Mouse (Mus musculus) heart, postnatal 0 days (tissue): ENCODE data around the gene Acer3. TPM values are rescaled to one million over a fixed set of nuclear protein-coding genes. Genes with fewer than 3 reads are reported as not detected.

Experiments used
- ATAC-seq: fragments of 200-750 bp; cut with Nextera tagmentation; 2 replicates; pipeline ENCODE4 v1.8.0; 2017; ENCODE audit warnings: low read depth, moderate number of reproducible peaks, moderate library complexity; ENCODE audit not compliant: insufficient read depth
- DNase-seq: peaks from one replicate; pipeline ENCODE4 v3.0.0-alpha.2; 2016; ENCODE audit warnings: low spot score
- H3K27ac ChIP-seq: fragments of 300-500 bp; sonication (generic); 2 replicates; pipeline ENCODE4 v1.5.1; 2014; ENCODE audit warnings: low read depth, mild to moderate bottlenecking
- H3K27me3 ChIP-seq: fragments of 300-500 bp; sonication (generic); 2 replicates; pipeline ENCODE4 v1.6.1; 2014; ENCODE audit warnings: low read length, mixed read lengths; ENCODE audit not compliant: control insufficient read depth, insufficient read depth
- H3K36me3 ChIP-seq: fragments of 300-500 bp; sonication (generic); replicated peaks from 2 replicates; pipeline ENCODE4 v1.6.1; 2014; ENCODE audit warnings: low read length, mixed read lengths; ENCODE audit not compliant: control insufficient read depth, insufficient read depth
- H3K4me1 ChIP-seq: fragments of 300-500 bp; sonication (generic); 2 replicates; pipeline ENCODE4 v1.6.1; 2014; ENCODE audit warnings: antibody characterized with exemption; ENCODE audit not compliant: control insufficient read depth, insufficient read depth
- H3K4me2 ChIP-seq: fragments of 300-500 bp; sonication (generic); 2 replicates; pipeline ENCODE4 v1.6.1; 2014; ENCODE audit warnings: low read depth, mild to moderate bottlenecking, low read length, moderate library complexity
- H3K4me3 ChIP-seq: fragments of 300-500 bp; sonication (generic); 2 replicates; pipeline ENCODE4 v1.5.1; 2014; ENCODE audit warnings: low read depth, low read length
- H3K9ac ChIP-seq: fragments of 300-500 bp; sonication (generic); replicated peaks from 2 replicates; pipeline ENCODE4 v1.6.1; 2014; ENCODE audit warnings: low read depth, low read length, mixed read lengths
- H3K9me3 ChIP-seq: fragments of 300-500 bp; sonication (generic); replicated peaks from 2 replicates; pipeline ENCODE4 v1.6.1; 2016; ENCODE audit warnings: low read length; ENCODE audit not compliant: control insufficient read depth
- CTCF ChIP-seq: IDR thresholded peaks from 2 replicates; pipeline ENCODE4 v1.5.1; 2016; ENCODE audit warnings: antibody characterized with exemption, control low read depth, low read depth
- EP300 ChIP-seq: IDR thresholded peaks from 2 replicates; pipeline ENCODE4 v1.6.1; 2016; ENCODE audit warnings: antibody characterized with exemption, low read depth
- WGBS: fragments of 180-500 bp; shearing (Covaris S2); extraction: QIAGEN DNeasy Blood & Tissue Kit; methylation state at CpG from one replicate; pipeline ENCODE4 v1.1.7; 2014; 5-methylcytosine and 5-hydroxymethylcytosine counted together
- polyA plus RNA-seq: library from polyadenylated mRNA; unstranded; fragments of >200 nt; fragmentation: Nextera tagmentation; extraction: Ambion mirVana; gene quantifications from 2 replicates; pipeline ENCODE4 v1.2.1, GENCODE M21; 2015
- total RNA-seq: library from RNA; depleted of rRNA; stranded (reverse); fragments of >200 nt; gene quantifications from 2 replicates; pipeline ENCODE4 v1.2.3, GENCODE M21; 2014; ENCODE audit warnings: low replicate concordance

The Acer3 gene
- total and polyA plus RNA-seq, 2 experiments from 2014 or later, result 5.6 to 21.4 TPM

GRCm38 (mm10) chr7:98359951-98360620, 39.1 kb upstream of the Acer3 start:
- 2% methylated on average over 33 of the region's 33 CpGs for WGBS
- peak overlapping the region; percentile 68 for H3K27ac ChIP-seq
- H3K4me2 ChIP-seq, result peak overlapping the region; percentile 96
- no peaks in the 10 kb centered on the region for H3K36me3 ChIP-seq
- 0 out of 2 replicates have a peak, but pooled peaks cover 7% of the 10 kb centered on the region for H3K9me3 ChIP-seq
- H3K9ac ChIP-seq, result peak overlapping the region; percentile 62
- peak overlapping the region; percentile 73 for H3K4me3 ChIP-seq
- H3K4me1 ChIP-seq, result 0 out of 2 replicates have a peak, but pooled peaks cover 10% of the 10 kb centered on the region
- no peaks in the 10 kb centered on the region for H3K27me3 ChIP-seq
- ATAC-seq (peak; percentile 48), DNase-seq (peak; percentile 46)
- TF ChIP-seq EP300 (no peak), CTCF (no peak)

- Histone ChIP-seq H3K9me3 (no peaks in the 10 kb centered on the region), H3K4me1 (0 out of 2 replicates have a peak, but pooled peaks cover 10% of the 10 kb centered on the region), H3K9ac (no peak overlapping the region), H3K4me3 (no peak overlapping the region), H3K36me3 (no peaks in the 10 kb centered on the region), H3K27ac (no peak overlapping the region), H3K27me3 (no peaks in the 10 kb centered on the region), H3K4me2 (no peak overlapping the region)
- DNase-seq, result no peak
- no peak for ATAC-seq
- 94% methylated on average over 1 of the region's 1 CpGs for WGBS
- no peak for TF ChIP-seq EP300
- TF ChIP-seq CTCF, result no peak
These were observed 37.0 kb upstream of the Acer3 start for GRCm38 (mm10) chr7:98358016-98358415.

GRCm38 (mm10) chr7:98357324-98357723, 36.3 kb upstream of the Acer3 start:
- peaks cover 6% of the 10 kb centered on the region; the same call in 1 of the 2 replicates for H3K36me3 ChIP-seq
- no peaks in the 10 kb centered on the region for H3K9me3 ChIP-seq
- no peak overlapping the region for H3K9ac ChIP-seq
- H3K4me2 ChIP-seq, result no peak overlapping the region
- H3K4me3 ChIP-seq, result no peak overlapping the region
- ATAC-seq, result no peak
- DNase-seq, result no peak
- 0 out of 2 replicates have a peak, but pooled peaks cover 10% of the 10 kb centered on the region for H3K4me1 ChIP-seq
- 78% methylated on average over 5 of the region's 5 CpGs for WGBS
- H3K27me3 ChIP-seq, result no peaks in the 10 kb centered on the region
- no peak overlapping the region for H3K27ac ChIP-seq
- TF ChIP-seq CTCF, result no peak
- TF ChIP-seq EP300, result no peak

GRCm38 (mm10) chr7:98354921-98355310, 33.9 kb upstream of the Acer3 start:
- Histone ChIP-seq H3K4me1 (0 out of 2 replicates have a peak, but pooled peaks cover 4% of the 10 kb centered on the region), H3K27ac (no peak overlapping the region), H3K27me3 (no peaks in the 10 kb centered on the region), H3K9ac (no peak overlapping the region), H3K4me3 (no peak overlapping the region), H3K9me3 (no peaks in the 10 kb centered on the region), H3K4me2 (no peak overlapping the region), H3K36me3 (peaks cover 14% of the 10 kb centered on the region; the same call in 1 of the 2 replicates)
- ATAC-seq (no peak), DNase-seq (no peak)
- WGBS, result 73% methylated on average over 4 of the region's 4 CpGs
- TF ChIP-seq EP300 (no peak), CTCF (no peak)

GRCm38 (mm10) chr7:98354160-98354920, 33.3 kb upstream of the Acer3 start:
- Histone ChIP-seq H3K9ac (no peak overlapping the region), H3K4me1 (no peaks in the 10 kb centered on the region), H3K4me3 (no peak overlapping the region), H3K9me3 (no peaks in the 10 kb centered on the region), H3K36me3 (peaks cover 14% of the 10 kb centered on the region; the same call in 1 of the 2 replicates), H3K27ac (no peak overlapping the region), H3K4me2 (no peak overlapping the region), H3K27me3 (no peaks in the 10 kb centered on the region)
- DNase-seq, result no peak
- 55% methylated on average over 12 of the region's 12 CpGs for WGBS
- no peak for TF ChIP-seq CTCF
- no peak for ATAC-seq
